Mouse (Mus musculus): ENCODE data around the gene Mcu.

The Mcu gene

DNA sequence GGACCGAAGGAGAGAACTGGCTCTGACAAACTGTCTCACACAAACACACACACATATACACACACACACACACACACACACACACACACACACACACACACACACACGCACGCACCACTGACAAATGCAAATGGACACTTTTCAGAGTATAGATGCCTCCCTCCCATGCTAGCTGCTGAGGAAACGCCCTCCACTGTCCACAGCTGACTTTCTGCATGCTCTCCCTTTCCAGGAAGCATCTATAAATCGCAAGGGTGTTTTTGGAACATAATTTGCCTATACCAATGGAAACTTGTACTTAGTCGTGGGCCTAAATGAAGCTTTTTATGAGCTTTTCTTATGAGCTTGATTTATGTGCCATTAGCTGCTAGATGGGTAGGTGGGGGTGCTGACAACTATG lies 46.1 kb downstream of the Mcu start:
- no peak for DNase-seq (ENCODE audit: low read depth, low spot score)

DNA sequence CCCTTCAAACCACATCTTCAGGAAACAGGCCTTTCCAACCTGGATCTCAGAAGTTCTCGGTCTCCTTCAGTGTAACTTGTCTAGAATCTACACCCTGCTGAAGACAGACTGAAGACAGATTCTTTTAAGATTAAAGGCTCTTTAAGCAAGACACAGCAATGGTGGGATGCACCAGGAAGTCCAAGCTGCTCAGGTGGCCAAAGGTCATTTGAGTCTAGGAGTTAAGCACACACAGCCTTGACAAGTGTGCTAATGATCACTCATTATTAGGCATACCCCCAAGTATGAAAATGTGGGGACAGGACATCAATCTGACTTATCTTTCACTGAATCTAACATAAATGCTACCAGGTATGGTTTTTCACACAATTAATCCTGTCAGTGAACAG lies 47.0 kb downstream of the Mcu start:
- no peak for DNase-seq (ENCODE audit: low read depth, low spot score)

DNA sequence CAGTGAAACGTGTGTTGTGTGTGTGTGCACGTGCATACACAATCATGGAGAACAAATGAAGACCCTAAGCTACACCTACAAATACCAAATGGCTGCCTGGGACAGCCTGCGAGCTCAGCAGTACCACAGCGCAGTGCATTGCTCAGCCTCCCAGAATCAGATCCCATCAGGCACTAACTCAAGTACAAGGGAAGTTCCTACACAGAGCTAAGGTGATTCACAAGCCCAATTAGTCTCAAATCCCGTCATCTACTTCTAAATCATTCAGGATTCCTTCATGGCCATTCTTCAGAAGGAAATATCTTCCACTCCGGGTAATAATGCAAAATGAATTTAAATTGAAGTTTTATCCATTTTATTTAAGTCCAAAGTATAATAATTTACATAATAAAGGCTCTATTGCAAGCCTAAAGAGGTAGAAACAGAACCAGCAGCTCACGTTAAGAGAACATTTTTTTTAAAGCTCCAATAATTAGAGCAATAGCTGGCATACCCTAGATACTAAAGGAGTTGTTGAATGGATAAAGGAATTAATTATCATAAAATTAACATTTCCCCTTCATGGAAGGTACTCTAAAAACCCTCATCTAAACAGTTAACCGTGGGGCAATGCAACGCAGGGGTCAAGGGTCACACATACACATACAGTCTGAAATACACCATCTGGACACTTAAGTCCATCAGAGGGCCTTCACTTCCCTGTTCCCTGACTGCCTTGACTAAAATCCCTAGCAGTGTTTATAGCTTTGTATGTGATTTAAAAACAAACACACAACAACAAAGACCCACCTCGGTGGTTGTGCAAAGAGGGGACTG lies 47.6 kb downstream of the Mcu start:
- DNase-seq (ENCODE audit: low read depth, low spot score): no peak

GRCm38 (mm10) chr10:59566968-59567367 lies 49.5 kb downstream of the Mcu start:
- DNase-seq (ENCODE audit: low read depth, low spot score): peak; percentile 29

- peak; percentile 52 for DNase-seq (ENCODE audit: low read depth, low spot score)
Measured at GRCm38 (mm10) chr10:59565995-59566410, 50.5 kb downstream of the Mcu start.

- DNase-seq (ENCODE audit: low read depth, low spot score): no peak
Measured at GRCm38 (mm10) chr10:59564551-59564950, 51.9 kb downstream of the Mcu start.

- DNase-seq (ENCODE audit: low read depth, low spot score): peak; percentile 64
Measured at GRCm38 (mm10) chr10:59562511-59562910, 54.0 kb downstream of the Mcu start.

DNA sequence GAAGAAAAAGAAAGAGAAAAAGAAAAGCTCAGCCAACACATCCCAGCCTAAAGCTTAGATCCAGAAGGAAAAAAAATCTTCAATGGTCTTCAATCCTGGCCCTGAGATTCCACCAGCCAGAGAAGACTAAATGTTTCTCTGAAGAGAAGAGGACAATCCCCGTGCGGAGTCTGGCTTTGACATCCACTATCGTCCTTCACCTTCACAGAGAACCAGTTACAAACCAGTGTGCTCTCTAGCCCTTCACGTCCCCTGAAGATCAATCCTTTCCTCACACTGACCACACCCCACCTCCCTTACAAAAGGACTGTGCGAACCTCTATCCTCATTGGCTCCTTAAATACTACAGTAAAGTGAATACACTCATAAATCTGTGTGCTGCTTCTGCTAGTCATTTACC lies 56.4 kb downstream of the Mcu start:
- DNase-seq (ENCODE audit: low read depth, low spot score): no peak

- DNase-seq (ENCODE audit: low read depth, low spot score): peak; percentile 35
Measured at GRCm38 (mm10) chr10:59558602-59559001, 57.9 kb downstream of the Mcu start.

GRCm38 (mm10) chr10:59558164-59558563 lies 58.3 kb downstream of the Mcu start:
- no peak for DNase-seq (ENCODE audit: low read depth, low spot score)

DNA sequence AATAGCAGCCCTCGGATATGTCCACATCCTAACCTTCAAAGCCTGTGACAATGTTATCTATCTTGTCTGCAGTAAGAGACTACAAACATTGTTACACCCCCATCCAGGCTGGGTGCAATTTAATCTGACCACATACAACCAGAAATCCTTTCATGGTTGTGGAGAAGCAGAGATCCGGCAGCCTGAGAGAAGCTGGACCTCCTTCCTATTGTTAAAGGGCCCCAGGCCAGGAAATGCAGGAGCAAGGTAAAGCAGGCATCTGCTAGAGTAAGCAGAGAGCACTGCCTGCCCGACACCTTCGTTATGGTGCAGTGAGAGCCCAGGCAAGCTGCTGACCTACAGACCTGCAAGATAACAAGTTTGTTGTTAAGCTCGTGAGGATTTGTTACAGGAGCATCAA lies 60.0 kb downstream of the Mcu start:
- peak; percentile 48 for DNase-seq (ENCODE audit: low read depth, low spot score)

DNA sequence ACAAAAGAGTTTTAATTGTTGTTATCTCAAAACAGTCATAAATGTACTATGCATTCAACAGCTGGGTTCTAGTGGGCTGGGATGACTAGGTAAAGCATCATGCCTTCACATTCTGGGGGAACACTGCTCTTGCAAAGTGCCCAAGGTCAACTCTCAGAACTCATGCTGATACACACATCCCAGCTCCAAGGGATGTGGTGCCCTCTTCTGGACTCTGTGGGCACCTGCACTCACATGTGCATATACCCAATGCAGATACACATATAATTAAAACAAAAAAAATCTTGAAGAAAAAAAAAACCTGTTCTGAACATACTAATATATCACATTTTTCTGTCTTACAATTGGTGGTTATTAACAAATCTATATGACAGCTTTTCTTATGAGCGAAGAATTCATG lies 62.2 kb downstream of the Mcu start:
- DNase-seq (ENCODE audit: low read depth, low spot score): no peak

DNA sequence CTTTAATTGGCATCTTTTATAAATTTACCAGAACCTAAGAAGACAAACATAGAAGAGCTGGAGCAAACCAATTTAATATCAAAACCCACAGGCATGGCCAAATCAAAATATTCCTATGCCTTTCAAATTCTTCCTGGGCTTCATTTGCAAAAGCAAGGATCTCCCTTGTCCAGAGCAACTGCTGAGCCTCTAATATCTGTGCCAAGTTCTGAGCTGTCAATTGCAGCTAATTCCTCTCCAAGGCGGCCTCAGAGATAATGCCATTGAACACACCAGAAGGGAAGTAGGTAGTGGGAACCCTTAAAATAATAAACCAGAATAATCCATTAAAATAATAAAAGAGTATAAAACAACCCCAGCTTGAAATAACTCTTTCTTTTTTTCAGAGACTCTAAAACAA lies 64.0 kb downstream of the Mcu start:
- peak; percentile 84 for DNase-seq (ENCODE audit: low read depth, low spot score)

- DNase-seq (ENCODE audit: low read depth, low spot score): no peak
Measured at GRCm38 (mm10) chr10:59548768-59549333, 67.6 kb downstream of the Mcu start.

DNA sequence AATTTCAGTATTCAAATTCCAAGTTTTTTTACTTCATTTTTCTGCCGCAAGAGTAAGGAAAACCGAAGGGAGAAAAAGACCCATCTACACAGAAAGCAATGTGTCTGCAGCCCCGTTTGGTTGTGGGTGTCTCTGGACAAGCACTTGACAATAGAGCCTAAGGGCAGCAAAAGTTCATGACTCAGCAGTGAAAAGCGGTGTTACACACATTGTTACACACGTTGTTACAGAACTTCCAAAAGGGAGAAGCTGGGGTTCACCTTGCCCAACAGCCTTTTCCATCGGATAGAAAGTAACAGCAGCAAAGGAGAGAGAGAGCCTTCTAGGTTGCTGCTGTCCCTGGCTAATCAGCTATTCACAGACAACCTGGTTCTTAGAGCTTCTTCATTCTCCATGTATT lies 68.3 kb downstream of the Mcu start:
- DNase-seq (ENCODE audit: low read depth, low spot score): no peak

DNA sequence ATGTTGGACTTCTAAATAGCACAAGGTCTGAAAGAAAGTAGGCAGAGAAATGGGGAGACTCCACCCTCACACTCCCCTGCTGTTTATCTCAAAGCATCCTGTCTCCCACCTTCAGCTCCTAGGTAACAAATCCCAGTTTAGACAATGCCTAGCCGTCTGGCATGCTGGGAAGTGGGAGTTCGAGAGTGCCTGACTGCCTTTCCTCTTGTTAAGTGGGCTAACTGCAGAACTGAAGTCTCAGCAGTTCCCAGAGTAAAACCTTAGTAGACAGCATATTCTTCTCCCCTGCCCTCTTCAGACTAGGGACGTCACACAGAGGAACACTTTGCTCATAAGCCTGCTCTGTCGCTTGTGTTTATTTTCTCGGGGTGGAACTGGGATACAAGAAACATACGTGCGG lies 69.1 kb downstream of the Mcu start:
- DNase-seq (ENCODE audit: low read depth, low spot score): peak; percentile 66

GRCm38 (mm10) chr10:59545169-59545568 lies 71.3 kb downstream of the Mcu start:
- no peak for DNase-seq (ENCODE audit: low read depth, low spot score)

GRCm38 (mm10) chr10:59543351-59543750 lies 73.1 kb downstream of the Mcu start:
- no peak for DNase-seq (ENCODE audit: low read depth, low spot score)

DNA sequence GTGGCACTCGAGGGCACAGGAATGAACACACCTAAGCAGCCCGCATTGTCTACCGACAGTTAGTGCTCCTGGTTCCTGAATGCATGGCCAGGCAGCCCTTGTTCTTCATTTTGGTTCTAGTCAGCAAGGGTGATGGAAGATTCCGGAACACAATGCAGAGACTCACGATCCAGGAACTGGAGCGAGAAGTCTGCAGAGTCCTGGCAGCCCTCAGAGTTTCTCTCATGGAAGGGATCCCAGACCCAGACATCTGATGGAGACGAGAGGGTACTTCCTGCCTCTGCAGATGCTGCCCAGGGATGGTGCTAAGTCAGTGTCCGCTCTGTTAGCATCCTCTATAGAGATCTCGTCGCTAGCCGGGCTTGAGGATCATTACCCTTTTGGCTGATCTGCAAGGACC lies 75.0 kb downstream of the Mcu start:
- DNase-seq (ENCODE audit: low read depth, low spot score): peak; percentile 68

DNA sequence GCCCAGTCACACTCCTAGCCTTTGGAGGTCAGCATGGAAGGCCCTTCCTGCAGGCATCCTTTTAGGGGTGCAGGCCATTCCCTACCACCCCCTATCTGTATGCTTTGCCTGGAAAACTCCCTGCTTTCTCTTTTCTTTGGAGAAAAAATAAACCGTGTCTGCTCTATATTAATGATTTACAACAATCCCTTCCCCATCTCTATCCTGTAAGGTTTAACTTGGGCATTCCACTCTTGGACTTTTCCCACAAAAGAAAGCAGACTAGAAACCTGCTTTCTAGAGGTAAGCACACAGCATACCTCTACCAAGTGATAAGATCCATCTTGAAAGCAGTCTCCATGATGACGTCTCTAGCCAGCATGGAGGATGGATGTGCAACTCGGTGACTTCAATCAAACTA lies 75.9 kb downstream of the Mcu start:
- no peak for DNase-seq (ENCODE audit: low read depth, low spot score)

DNA sequence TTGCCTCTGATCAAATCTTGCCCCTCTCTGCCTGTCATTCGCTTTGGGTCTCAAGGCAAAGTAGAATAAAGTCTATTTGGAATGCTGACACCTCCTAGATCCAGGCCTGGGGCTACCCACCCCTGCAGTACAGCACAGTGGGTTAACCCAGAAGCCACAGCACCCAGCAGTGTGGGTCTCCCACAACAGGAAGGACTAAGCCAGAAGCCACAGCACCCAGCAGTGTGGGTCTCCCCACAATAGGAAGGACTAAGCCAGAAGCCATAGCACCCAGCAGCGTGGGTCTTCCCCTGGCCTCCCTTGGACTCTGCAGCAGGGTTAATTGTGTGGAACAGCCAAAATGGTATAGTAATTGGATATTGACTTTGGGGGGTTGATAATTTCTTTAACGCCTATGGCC lies 76.4 kb downstream of the Mcu start:
- DNase-seq (ENCODE audit: low read depth, low spot score): no peak

GRCm38 (mm10) chr10:59539533-59539875 lies 77.0 kb downstream of the Mcu start:
- DNase-seq (ENCODE audit: low read depth, low spot score): peak; percentile 79

DNA sequence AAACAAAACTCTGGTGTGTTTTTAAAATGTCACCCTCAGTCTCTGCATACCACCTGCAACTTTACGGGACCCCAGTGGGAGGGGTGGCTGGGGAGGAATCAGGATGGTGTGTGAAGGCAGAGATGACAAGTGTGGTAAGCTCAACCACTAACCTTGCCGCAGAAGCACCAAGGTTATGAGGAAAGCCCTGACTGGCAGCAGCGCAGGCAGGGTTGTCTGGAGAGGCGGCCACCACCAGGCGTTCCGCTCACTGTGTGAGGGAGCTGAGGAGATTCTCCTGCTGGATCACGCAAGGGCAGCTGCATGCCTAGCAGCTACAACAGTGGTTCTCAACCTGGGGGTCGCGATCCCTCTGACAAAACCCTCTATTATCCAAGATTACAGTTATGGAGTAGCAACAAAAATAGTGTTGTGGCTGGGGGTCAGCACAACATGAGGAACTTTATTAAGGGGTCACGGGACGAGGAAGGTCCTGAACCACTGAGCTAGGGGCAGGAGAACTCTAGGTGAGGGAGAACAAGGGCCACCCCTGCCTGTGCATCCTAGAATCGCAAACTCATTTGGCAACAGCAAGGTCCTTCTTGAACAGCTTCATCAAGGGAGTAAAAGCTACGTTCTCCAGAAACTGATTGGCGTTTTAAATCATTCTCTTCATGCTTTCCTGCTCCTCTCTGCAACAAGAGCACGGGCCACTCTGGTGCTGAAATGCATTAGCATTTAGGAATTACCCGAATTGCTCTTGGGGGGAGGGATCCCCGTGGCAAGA lies 77.5 kb downstream of the Mcu start:
- DNase-seq (ENCODE audit: low read depth, low spot score): no peak

Measured in brain, adult 2 months (tissue).